Mouse (Mus musculus) cortical plate, adult 2 months (tissue): ENCODE results near the gene Map2. TPM values are rescaled to one million over a fixed set of nuclear protein-coding genes. Genes with fewer than 3 reads are reported as not detected.

Experiments used
- H3K27ac ChIP-seq: fragments of 200-500 bp; 2 replicates; pipeline ENCODE4 v1.5.1; 2012; ENCODE audit warnings: low read length, control low read depth, inconsistent platforms; ENCODE audit not compliant: insufficient read depth
- H3K4me1 ChIP-seq: fragments of 200-500 bp; 2 replicates; pipeline ENCODE4 v1.6.1; 2011; ENCODE audit warnings: low read length; ENCODE audit not compliant: control insufficient read depth, insufficient read depth
- H3K4me3 ChIP-seq: fragments of 200-500 bp; 2 replicates; pipeline ENCODE4 v1.5.1; 2011; ENCODE audit warnings: mild to moderate bottlenecking, low read length, control low read depth; ENCODE audit not compliant: insufficient read depth
- CTCF ChIP-seq: fragments of 200-500 bp; IDR thresholded peaks from 2 replicates; pipeline ENCODE4 v1.5.1; 2011; ENCODE audit warnings: mild to moderate bottlenecking, control low read depth, low read length; ENCODE audit not compliant: insufficient read depth; ENCODE audit errors: extremely low read depth
- POLR2A ChIP-seq: fragments of 200-500 bp; IDR thresholded peaks from 2 replicates; pipeline ENCODE4 v1.6.1; 2011; ENCODE audit warnings: mild to moderate bottlenecking, low read length, control low read depth; ENCODE audit not compliant: insufficient read depth; ENCODE audit errors: extremely low read depth
- polyA plus RNA-seq: library from polyadenylated mRNA; depleted of rRNA; stranded (reverse); fragments of >200 nt; gene quantifications from 2 replicates; pipeline ENCODE4 v1.2.3, GENCODE M21; 2012; rRNA removed

Map2 gene
- polyA plus RNA-seq = 477 and 479 TPM in 2 replicates

DNA sequence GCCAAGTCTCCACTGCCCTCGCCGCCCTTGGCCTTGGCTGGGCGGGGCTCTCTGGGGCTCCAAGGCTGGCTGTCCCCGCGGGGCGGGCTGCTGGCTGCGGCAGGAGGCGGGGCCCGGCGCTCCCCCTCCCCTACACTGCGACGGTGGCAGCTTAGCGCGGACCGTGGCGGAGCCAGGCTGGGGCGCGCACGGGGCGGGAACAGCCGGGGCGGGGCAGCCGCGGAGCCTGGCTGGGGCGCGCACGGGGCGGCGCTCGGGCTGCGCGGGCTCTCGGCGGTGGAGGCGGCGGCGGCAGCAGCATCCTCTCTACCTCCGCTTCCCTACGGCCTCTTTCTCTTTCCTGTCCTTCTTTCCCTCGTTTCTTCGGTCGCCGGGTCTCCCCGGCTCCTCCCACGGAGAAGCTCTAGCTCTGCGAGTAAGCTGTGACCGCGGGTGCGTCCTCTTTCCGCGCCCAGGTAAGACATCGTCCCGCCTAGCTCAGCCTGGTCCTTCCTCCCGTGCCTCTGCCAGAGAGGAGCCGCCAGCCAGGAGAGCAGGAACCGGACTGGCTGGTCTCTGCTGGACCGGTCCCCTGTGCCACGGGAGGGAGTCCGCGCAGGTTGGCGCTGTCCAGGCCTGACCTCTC, at the start of gene Map2:
Gene Map2, plus strand, starts transcription at position 233 of the 625 bp plus-strand sequence.
- Histone ChIP-seq H3K4me1 (peaks cover 5% of the 10 kb centered on the region; the same call in 1 of the 2 replicates), H3K27ac (no peak within 1 kb of the TSS), H3K4me3 (peak within 1 kb of the TSS; percentile 65)
- TF ChIP-seq CTCF (no peak), POLR2A (no peak)

DNA sequence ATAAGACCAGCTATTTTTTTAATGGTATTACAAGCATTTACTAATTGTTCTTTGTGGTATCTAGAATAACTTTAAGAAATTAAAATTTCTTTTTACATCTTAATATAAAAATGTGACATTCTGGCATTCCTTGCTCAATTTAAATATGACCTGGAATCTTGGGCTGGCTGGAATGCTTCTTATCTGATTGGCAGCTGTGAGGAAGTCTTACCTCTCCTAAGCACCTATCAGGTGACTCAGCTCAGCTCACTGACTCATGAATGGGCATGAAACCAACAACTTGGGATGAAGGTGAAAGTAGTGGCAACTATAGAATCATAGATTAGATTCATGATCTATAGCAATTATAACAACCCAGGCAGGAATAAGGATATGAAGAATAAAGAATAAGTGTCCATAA, 42.1 kb upstream of the Map2 start:
- Histone ChIP-seq H3K4me3 (no peak overlapping the region), H3K4me1 (no peaks in the 10 kb centered on the region), H3K27ac (no peak overlapping the region)
- TF ChIP-seq POLR2A (no peak), CTCF (no peak)

DNA sequence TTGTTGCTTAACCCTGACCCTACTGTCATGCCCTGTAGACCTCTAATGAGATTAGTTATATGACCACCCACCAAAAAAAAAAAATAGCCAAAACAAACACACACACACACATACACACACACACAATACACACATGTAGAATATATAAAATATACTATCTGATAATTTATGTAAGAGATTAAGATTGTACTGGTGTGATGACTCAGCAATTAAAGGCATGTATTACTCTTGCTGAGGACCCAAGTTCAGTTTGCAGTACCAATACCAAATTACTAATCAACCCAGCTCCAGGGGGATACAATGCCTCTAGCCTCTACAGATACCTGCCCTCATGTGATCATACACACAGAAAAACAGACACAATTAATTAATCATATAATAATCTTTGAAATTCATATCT, 39.7 kb upstream of the Map2 start:
- H3K4me1 ChIP-seq = no peaks in the 10 kb centered on the region
- no peak for TF ChIP-seq POLR2A

DNA sequence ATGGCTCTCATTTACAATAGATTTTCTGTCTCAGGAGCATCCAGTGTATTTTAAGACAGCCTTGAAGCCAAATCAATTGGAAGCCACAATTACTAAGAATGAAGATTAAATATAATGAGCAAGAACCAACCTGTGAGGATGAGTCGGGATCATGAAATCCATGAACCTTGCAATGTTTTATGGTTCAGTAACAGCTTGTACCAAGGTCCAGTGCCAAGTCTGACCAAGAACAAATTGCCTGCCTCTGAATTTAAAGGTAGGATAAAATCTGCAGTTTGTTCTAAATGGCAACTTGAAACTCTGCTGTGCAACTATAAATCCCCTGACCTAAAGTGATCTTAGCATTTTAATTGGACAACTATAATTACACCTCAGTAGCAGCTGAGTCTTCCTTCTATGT, 34.4 kb upstream of the Map2 start:
- TF ChIP-seq POLR2A (no peak), CTCF (no peak)
- Histone ChIP-seq H3K27ac (no peak overlapping the region), H3K4me3 (no peak overlapping the region), H3K4me1 (no peaks in the 10 kb centered on the region)

More for the DNA sequence above, 39.7 kb upstream of the Map2 start:
- H3K27ac ChIP-seq = no peak overlapping the region
- no peak overlapping the region for H3K4me3 ChIP-seq

DNA sequence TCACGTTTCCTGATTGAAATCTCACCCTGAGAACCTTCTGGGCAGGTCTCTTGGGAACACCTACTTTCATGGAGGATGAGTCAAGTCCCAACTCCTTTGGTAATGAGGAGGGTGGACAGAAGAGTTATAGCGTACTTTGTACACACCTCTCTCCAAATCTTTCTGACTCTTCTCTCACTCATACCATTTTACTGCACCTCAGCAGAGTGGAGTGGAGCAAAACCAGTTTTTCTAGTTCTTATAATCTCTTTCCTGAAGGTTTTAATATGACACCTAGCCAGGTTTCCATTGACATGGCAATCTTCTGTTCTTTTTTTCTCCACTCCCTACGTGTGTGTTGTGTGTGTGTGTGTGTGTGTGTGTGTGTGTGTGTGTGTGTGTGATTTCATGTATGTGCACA, 29.9 kb upstream of the Map2 start:
- H3K27ac ChIP-seq = no peak overlapping the region
- no peak for TF ChIP-seq POLR2A
- TF ChIP-seq CTCF = no peak
- H3K4me1 ChIP-seq = no peaks in the 10 kb centered on the region
- no peak overlapping the region for H3K4me3 ChIP-seq

DNA sequence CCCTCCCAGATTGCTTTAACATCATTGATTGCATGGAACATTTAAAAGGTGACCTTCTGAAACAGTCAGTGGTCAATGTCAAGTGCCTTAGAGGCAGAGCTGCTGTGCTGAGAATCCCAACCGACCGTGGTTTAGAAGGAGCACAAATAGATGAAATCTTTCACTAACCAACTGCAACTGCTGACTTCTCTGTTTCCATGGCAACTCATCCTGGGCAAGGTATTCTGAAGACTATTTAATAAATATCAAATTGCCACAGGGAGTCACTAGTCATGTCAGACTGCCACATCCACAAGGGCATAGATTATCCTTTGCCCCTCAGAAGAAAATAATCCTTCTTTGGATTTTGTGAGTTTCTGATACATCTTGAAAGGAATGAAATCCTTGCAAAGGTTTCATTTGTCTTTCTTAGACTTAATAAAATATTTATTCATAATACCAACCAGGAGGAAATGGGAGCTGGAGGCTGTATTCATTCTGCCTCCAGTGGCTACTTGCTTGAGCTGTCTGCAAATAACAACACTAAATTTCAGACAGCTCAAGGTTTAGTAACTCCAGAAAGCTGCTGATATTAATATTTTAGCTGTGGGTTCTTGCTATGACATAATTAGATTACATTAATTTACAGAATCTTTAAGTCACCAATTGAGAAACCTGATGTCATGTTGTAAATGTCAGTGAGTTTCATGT, 26.1 kb upstream of the Map2 start:
- H3K4me3 ChIP-seq = no peak overlapping the region
- TF ChIP-seq CTCF (no peak), POLR2A (no peak)
- no peak overlapping the region for H3K27ac ChIP-seq
- H3K4me1 ChIP-seq = no peaks in the 10 kb centered on the region

DNA sequence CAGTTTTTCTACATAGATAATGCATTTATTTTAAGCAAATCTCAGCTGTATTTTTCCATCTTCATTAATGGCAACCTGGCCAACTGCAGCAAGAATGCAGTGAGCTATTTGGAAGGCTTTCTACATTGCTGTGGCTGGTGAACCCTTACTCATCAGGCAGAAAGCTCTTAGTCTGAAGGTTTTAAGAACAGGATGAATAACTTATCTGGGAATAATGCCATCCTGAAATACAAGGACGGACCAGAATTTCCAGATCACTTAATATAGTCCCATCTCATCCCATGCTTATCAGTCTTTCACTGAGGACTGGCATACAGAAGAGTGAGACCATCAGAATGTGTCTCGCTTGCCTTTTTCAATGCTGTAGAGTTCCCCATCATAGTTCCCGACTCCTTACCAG, 24.3 kb upstream of the Map2 start:
- TF ChIP-seq POLR2A (no peak), CTCF (no peak)
- no peak overlapping the region for H3K4me3 ChIP-seq

DNA sequence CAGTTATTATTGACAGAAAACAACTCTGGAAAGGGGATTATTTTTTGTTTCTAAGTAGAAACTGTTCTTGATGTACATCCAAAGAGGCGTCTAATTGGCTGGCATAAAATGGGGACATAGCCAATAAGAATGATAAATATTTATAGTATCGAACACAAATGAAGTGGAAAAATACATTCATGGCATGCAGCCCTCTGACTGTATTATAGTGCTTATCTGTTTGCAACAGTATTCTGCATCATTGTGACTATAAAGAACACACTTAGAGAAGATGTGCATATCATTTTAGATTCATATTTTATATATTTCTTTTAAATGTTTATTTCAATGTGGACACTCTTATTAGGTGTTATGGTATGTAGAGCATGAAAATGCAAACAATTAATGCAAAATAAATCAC, 17.9 kb upstream of the Map2 start:
- TF ChIP-seq CTCF (no peak), POLR2A (no peak)
- H3K27ac ChIP-seq = no peak overlapping the region
- no peaks in the 10 kb centered on the region for H3K4me1 ChIP-seq
- H3K4me3 ChIP-seq = no peak overlapping the region

More for the DNA sequence above, 24.3 kb upstream of the Map2 start:
- no peaks in the 10 kb centered on the region for H3K4me1 ChIP-seq
- H3K27ac ChIP-seq = no peak overlapping the region

DNA sequence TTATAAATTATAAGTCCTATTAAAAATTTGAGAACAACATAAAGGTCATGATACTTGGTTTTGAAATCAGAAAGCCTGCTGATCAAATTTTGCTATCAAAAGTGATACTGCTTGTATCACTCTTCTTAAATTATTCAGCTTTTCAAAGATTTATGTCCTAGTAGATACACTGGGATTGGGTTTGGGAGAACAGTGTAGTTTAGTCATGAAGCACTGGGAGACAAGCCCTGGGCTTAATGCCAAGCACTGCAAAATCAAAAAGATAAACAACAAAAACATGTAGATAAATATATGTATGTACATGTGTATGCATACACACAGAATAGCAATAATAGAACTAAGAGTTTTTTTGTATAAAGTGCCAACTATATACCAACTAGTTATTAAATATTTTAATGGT, 17.5 kb upstream of the Map2 start:
- no peak for TF ChIP-seq POLR2A
- no peak for TF ChIP-seq CTCF
- Histone ChIP-seq H3K4me1 (no peaks in the 10 kb centered on the region), H3K27ac (no peak overlapping the region), H3K4me3 (no peak overlapping the region)

DNA sequence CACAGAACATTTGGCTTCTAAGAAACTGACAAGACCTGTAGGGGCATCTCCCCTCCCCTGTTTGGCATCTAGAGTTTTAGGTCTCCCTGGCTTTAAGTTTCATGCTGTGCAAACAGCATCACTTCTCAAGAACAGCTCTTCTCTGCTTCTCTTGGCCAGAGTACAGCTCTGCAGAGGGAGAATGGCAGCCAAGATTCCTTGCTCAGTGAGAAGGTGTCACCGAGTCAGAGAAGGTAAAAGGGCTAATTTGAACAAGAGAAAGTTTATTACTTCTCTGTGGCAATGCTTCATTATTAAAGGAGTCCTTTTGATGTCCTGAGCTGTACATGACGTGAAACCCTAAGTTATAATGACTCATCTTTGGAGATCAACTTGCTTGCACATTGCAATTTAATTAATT, 10.4 kb upstream of the Map2 start:
- TF ChIP-seq POLR2A (no peak), CTCF (no peak)
- Histone ChIP-seq H3K4me3 (no peak overlapping the region), H3K4me1 (no peaks in the 10 kb centered on the region), H3K27ac (no peak overlapping the region)
